Mouse (Mus musculus) C2C12 (cell line): ENCODE measurements around the gene Tekt2.

ENCODE experiments used
- CEBPB ChIP-seq: IDR thresholded peaks from one replicate; pipeline ENCODE4 v1.6.1; 2011; ENCODE audit warnings: low read depth, mild to moderate bottlenecking, control low read depth, moderate library complexity
- CTCF ChIP-seq: IDR thresholded peaks from one replicate; pipeline ENCODE4 v1.5.1; 2011; ENCODE audit not compliant: control insufficient read depth, insufficient read depth, insufficient read length
- MYOG ChIP-seq: IDR thresholded peaks from one replicate; pipeline ENCODE4 v1.6.1; 2011; ENCODE audit not compliant: control insufficient read depth, insufficient read length; ENCODE audit errors: extremely low read depth
- USF1 ChIP-seq: IDR thresholded peaks from one replicate; pipeline ENCODE4 v1.6.1; 2011; ENCODE audit warnings: low read depth, mild to moderate bottlenecking, control low read depth, moderate library complexity

DNA sequence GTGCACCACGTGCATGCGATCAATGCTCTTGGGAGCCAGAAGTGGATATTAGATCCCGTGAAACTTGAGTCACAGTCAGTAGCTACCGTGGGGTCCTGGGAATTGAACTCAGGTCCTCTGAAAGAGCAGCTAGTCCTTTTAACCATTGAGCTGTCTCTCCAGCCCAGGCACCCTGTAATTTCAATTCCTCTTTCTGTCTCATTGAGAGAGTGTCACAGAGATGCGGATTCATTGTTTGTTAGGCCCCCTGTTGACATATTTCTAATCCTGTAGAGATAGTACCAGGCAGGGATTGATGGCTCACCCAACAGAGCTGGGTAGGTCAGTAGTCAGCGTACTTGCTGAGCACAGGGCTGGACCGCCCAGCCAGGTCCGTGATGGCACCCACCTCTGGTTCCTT is 35.2 kb downstream of the Tekt2 start:
- TF ChIP-seq CTCF (no peak), CEBPB (no peak), USF1 (no peak), MYOG (no peak)
